Mouse (Mus musculus): ENCODE measurements around the gene Ntsr1. TPM values are rescaled to one million over a fixed set of nuclear protein-coding genes. Genes with fewer than 3 reads are reported as not detected.

Ntsr1 gene
- polyA plus RNA-seq (2015; fragmentation: Nextera tagmentation; extraction: Ambion mirVana) = 3.6 and 4.1 TPM in 2 replicates

DNA sequence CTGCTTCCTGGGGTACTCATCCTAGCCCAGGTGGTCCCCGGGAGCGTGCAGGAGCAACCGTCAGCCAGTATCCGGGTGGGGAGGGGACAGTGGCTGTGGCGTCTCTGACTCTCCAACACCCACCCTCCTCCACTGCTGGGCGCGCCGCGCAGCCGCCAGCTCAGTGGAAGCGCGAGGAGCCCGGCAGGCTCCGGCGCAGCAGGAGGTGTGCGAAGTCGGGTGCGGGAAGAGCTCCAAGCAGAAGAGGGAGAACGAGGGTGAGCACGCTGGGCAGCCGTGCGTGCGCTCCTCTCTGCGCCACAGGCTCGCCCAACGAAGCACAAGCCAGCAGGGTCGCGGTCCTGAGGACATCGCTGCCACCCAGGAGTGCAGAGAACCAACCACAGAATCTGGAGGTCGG, at the start of gene Ntsr1:
Gene Ntsr1, plus strand, starts transcription at position 236 of the 400 bp plus-strand sequence.
- Histone ChIP-seq H3K4me2 (ENCODE audit: low read length) (peak within 1 kb of the TSS; percentile 83), H3K9ac (ENCODE audit: low read depth, low read length) (peak within 1 kb of the TSS; percentile 66), H3K27ac (ENCODE audit: low read depth, low read length) (no peak within 1 kb of the TSS), H3K36me3 (ENCODE audit: control insufficient read depth, insufficient read depth, low read length) (no peaks in the 10 kb centered on the region), H3K27me3 (replicated peaks; ENCODE audit: control insufficient read depth, insufficient read depth, low read length) (peaks cover 17% of the 10 kb centered on the region), H3K4me3 (ENCODE audit: low read length) (peak within 1 kb of the TSS; percentile 47), H3K9me3 (ENCODE audit: control insufficient read depth, low read length) (no peaks in the 10 kb centered on the region), H3K4me1 (ENCODE audit: control insufficient read depth, insufficient read depth, low read depth, low read length) (peaks cover 21% of the 10 kb centered on the region)
- 0% methylated on average over 30 of the region's 30 CpGs for WGBS
- ATAC-seq = peak; percentile 58

DNA sequence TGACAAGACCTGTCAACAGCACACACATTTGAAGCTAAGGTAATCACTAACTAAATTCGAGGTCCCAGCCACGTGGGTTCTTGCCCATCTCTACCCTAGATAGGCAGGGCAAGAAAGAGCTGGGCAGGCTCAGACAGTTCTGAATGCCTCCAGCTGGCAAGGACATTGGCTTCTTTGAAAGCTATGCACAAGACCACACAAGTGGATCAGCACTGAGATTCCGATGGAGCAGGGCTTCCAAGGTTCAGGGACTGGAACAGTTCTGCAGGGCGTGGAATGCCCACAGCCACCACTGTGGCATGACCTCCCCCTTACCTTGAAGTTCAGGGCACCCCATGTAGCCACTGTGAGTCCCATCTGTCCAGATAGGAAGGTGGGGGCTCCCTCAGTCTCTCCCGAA, 49.2 kb upstream of the Ntsr1 start:
- WGBS = 76% methylated on average over 5 of the region's 5 CpGs
- Histone ChIP-seq H3K27ac (ENCODE audit: low read depth, low read length) (no peak overlapping the region), H3K4me2 (ENCODE audit: low read length) (no peak overlapping the region), H3K4me3 (ENCODE audit: low read length) (no peak overlapping the region), H3K27me3 (replicated peaks; ENCODE audit: control insufficient read depth, insufficient read depth, low read length) (peaks cover 6% of the 10 kb centered on the region; the same call in 1 of the 2 replicates), H3K9me3 (ENCODE audit: control insufficient read depth, low read length) (no peaks in the 10 kb centered on the region), H3K9ac (ENCODE audit: low read depth, low read length) (no peak overlapping the region), H3K36me3 (ENCODE audit: control insufficient read depth, insufficient read depth, low read length) (no peaks in the 10 kb centered on the region), H3K4me1 (ENCODE audit: control insufficient read depth, insufficient read depth, low read depth, low read length) (peaks cover 1% of the 10 kb centered on the region)
- ATAC-seq = no peak

DNA sequence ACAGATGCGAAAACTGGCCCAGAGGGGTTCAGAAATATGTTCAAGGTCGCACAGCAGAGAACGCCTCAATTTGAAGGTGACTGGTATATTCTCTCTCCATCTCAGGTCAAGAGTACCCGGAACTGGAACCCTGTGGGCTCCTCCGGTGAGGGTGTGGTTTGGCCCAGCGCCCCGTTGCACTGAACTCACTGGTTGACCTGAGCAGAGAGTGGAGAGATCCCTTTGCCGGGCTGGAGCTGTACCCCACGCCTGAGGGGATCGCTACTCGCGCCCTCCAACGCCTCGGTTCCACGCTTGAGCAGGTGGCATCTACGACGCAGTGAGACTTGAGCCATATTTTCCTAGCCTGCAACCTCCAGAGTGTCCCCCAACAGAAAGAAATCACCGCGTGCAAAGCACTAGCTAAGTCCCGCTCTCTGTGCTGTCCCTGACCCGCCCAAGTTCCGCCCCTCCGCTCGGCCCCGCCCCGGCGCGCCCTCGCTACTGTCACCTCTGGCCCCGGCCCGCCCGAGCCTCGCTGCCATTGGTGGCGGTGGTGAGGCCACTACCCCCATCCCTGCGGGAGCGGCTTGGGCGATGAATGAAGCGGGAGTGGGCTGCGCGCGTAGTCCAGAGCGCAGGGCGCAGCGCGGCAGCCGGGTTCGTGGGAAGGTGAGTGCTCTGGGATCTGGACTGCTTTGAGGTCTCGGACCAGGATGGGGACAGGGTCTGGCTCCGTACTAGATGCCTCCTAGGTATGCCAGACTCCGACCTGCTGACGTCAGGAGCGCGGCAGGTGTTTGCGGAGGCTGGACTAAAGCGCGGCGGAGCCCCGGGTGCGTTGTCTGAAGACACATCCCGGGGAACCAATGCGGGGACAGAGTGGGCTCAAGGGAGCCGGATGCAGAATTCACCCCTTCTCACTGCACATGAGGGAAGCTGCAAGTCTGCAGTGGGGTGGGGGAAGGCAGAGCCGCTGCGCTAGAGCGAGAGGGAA, 43.8 kb upstream of the Ntsr1 start, which contains the start of gene Slco4a1:
Gene Slco4a1, plus strand, starts transcription at position 523 of the 976 bp plus-strand sequence.
- peak; percentile 90 for ATAC-seq
- no peaks in the 10 kb centered on the region for H3K36me3 ChIP-seq (ENCODE audit: control insufficient read depth, insufficient read depth, low read length)
- peak within 1 kb of the TSS; percentile 40; the same call in 1 of the 2 replicates for H3K27ac ChIP-seq (ENCODE audit: low read depth, low read length)
- whole genome bisulfite sequencing = 1% methylated on average over 65 of the region's 65 CpGs
- H3K9ac ChIP-seq (ENCODE audit: low read depth, low read length) = peak within 1 kb of the TSS; percentile 65
- H3K4me2 ChIP-seq (ENCODE audit: low read length) = peak within 1 kb of the TSS; percentile 95
- peaks cover 19% of the 10 kb centered on the region; the same call in 1 of the 2 replicates for H3K27me3 ChIP-seq (replicated peaks; ENCODE audit: control insufficient read depth, insufficient read depth, low read length)
- H3K4me1 ChIP-seq (ENCODE audit: control insufficient read depth, insufficient read depth, low read depth, low read length) = peaks cover 12% of the 10 kb centered on the region
- H3K9me3 ChIP-seq (ENCODE audit: control insufficient read depth, low read length) = no peaks in the 10 kb centered on the region
- H3K4me3 ChIP-seq (ENCODE audit: low read length) = peak within 1 kb of the TSS; percentile 64

- no peaks in the 10 kb centered on the region for H3K9me3 ChIP-seq (ENCODE audit: control insufficient read depth, low read length)
- under 1% methylated on average over 23 of the region's 28 CpGs for WGBS
- peak overlapping the region; percentile 64 for H3K4me3 ChIP-seq (ENCODE audit: low read length)
- peaks cover 19% of the 10 kb centered on the region; the same call in 1 of the 2 replicates for H3K27me3 ChIP-seq (replicated peaks; ENCODE audit: control insufficient read depth, insufficient read depth, low read length)
- H3K4me2 ChIP-seq (ENCODE audit: low read length) = peak overlapping the region; percentile 95
- ATAC-seq = no peak; the same call in 1 of the 2 replicates
- peak overlapping the region; percentile 65 for H3K9ac ChIP-seq (ENCODE audit: low read depth, low read length)
- H3K27ac ChIP-seq (ENCODE audit: low read depth, low read length) = peak overlapping the region; percentile 40; the same call in 1 of the 2 replicates
- H3K36me3 ChIP-seq (ENCODE audit: control insufficient read depth, insufficient read depth, low read length) = no peaks in the 10 kb centered on the region
- H3K4me1 ChIP-seq (ENCODE audit: control insufficient read depth, insufficient read depth, low read depth, low read length) = peaks cover 12% of the 10 kb centered on the region
Observed at GRCm38 (mm10) chr2:180456705-180457104, 43.1 kb upstream of the Ntsr1 start.

GRCm38 (mm10) chr2:180457680-180458079, 42.1 kb upstream of the Ntsr1 start:
- H3K4me1 ChIP-seq (ENCODE audit: control insufficient read depth, insufficient read depth, low read depth, low read length) = peaks cover 12% of the 10 kb centered on the region
- H3K9ac ChIP-seq (ENCODE audit: low read depth, low read length) = no peak overlapping the region
- WGBS = 41% methylated on average over 2 of the region's 2 CpGs
- ATAC-seq = no peak
- H3K9me3 ChIP-seq (ENCODE audit: control insufficient read depth, low read length) = no peaks in the 10 kb centered on the region
- no peaks in the 10 kb centered on the region for H3K36me3 ChIP-seq (ENCODE audit: control insufficient read depth, insufficient read depth, low read length)
- H3K4me2 ChIP-seq (ENCODE audit: low read length) = no peak overlapping the region; the same call in 1 of the 2 replicates
- no peak overlapping the region for H3K4me3 ChIP-seq (ENCODE audit: low read length)
- peaks cover 19% of the 10 kb centered on the region; the same call in 1 of the 2 replicates for H3K27me3 ChIP-seq (replicated peaks; ENCODE audit: control insufficient read depth, insufficient read depth, low read length)
- H3K27ac ChIP-seq (ENCODE audit: low read depth, low read length) = no peak overlapping the region

DNA sequence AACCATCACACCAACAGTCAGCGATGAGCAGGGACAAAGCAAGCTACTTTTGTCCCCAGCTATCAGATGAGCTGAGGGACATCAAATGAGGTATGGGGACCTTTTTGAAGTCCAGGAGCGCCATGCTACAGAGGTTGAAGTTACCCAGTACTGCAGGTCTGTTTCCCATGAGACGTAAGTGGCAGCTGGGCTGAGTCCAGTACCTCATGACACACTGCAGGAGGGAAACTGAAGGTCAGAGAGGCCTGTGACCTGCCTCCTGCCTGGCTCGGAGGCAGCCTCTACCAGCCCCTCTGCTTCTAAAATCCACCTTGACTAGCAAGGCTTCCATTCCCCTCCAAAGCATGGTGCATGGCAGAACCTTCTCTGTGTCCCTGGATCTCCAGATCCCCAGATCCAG, 40.3 kb upstream of the Ntsr1 start:
- ATAC-seq = no peak
- Histone ChIP-seq H3K9ac (ENCODE audit: low read depth, low read length) (no peak overlapping the region), H3K4me1 (ENCODE audit: control insufficient read depth, insufficient read depth, low read depth, low read length) (peaks cover 12% of the 10 kb centered on the region), H3K36me3 (ENCODE audit: control insufficient read depth, insufficient read depth, low read length) (no peaks in the 10 kb centered on the region), H3K4me2 (ENCODE audit: low read length) (no peak overlapping the region), H3K9me3 (ENCODE audit: control insufficient read depth, low read length) (no peaks in the 10 kb centered on the region), H3K27me3 (replicated peaks; ENCODE audit: control insufficient read depth, insufficient read depth, low read length) (peaks cover 19% of the 10 kb centered on the region; the same call in 1 of the 2 replicates), H3K4me3 (ENCODE audit: low read length) (no peak overlapping the region), H3K27ac (ENCODE audit: low read depth, low read length) (no peak overlapping the region)
- WGBS = 86% methylated on average over 4 of the region's 4 CpGs

DNA sequence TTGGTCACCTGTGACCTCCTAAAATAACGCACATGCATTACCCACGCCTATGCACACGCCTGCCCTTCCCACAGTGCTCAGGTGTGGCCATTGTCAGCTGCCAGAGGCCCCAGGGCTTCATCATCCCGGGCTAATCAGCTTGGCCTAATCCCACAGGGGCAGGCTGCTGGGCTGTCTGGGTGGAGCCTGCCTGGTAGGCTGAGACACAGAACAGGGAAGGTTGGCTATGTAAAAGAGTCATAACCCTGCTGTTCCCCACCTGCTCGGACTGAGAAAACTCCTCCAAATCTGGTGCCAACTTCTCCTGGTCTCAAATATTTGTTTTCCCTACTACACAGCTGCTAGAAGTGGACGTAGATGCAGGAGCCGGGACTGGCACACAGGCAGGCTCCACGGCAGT, 39.0 kb upstream of the Ntsr1 start:
- Histone ChIP-seq H3K9me3 (ENCODE audit: control insufficient read depth, low read length) (no peaks in the 10 kb centered on the region), H3K4me2 (ENCODE audit: low read length) (no peak overlapping the region), H3K9ac (ENCODE audit: low read depth, low read length) (no peak overlapping the region), H3K27me3 (replicated peaks; ENCODE audit: control insufficient read depth, insufficient read depth, low read length) (peaks cover 11% of the 10 kb centered on the region; the same call in 1 of the 2 replicates), H3K36me3 (ENCODE audit: control insufficient read depth, insufficient read depth, low read length) (no peaks in the 10 kb centered on the region), H3K4me3 (ENCODE audit: low read length) (no peak overlapping the region), H3K4me1 (ENCODE audit: control insufficient read depth, insufficient read depth, low read depth, low read length) (peaks cover 7% of the 10 kb centered on the region), H3K27ac (ENCODE audit: low read depth, low read length) (no peak overlapping the region)
- WGBS = 58% methylated on average over 8 of the region's 8 CpGs
- ATAC-seq = no peak

DNA sequence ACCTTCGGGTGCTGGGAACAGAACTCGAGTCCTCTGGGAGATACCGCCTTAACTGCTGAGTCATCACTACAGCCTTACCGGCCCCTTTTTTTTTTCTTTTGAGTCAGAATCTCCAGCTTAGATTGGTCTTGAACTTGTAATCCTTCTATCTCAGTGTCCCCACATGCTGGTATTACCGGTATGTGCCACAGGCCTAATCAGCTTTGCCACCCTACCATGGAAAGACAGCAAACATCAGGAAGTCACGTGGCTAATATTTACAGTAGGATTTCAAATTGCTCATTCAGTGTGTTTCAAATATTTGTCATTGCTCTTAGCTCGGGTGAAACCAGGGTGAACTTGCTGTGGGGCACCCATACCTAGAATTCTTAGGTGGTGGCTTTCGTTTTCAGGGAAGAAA, 37.2 kb upstream of the Ntsr1 start:
- no peak for ATAC-seq
- WGBS = 84% methylated on average over 8 of the region's 8 CpGs
- Histone ChIP-seq H3K9me3 (ENCODE audit: control insufficient read depth, low read length) (no peaks in the 10 kb centered on the region), H3K27me3 (replicated peaks; ENCODE audit: control insufficient read depth, insufficient read depth, low read length) (peaks cover 5% of the 10 kb centered on the region; the same call in 1 of the 2 replicates), H3K9ac (ENCODE audit: low read depth, low read length) (no peak overlapping the region), H3K4me2 (ENCODE audit: low read length) (no peak overlapping the region), H3K36me3 (ENCODE audit: control insufficient read depth, insufficient read depth, low read length) (no peaks in the 10 kb centered on the region), H3K27ac (ENCODE audit: low read depth, low read length) (no peak overlapping the region), H3K4me3 (ENCODE audit: low read length) (no peak overlapping the region), H3K4me1 (ENCODE audit: control insufficient read depth, insufficient read depth, low read depth, low read length) (no peaks in the 10 kb centered on the region; the same call in 1 of the 2 replicates)

GRCm38 (mm10) chr2:180466505-180466904, 33.3 kb upstream of the Ntsr1 start:
- no peaks in the 10 kb centered on the region for H3K4me1 ChIP-seq (ENCODE audit: control insufficient read depth, insufficient read depth, low read depth, low read length)
- no peak for ATAC-seq
- 47% methylated on average over 7 of the region's 7 CpGs for WGBS

More at GRCm38 (mm10) chr2:180466505-180466904, 33.3 kb upstream of the Ntsr1 start:
- no peaks in the 10 kb centered on the region for H3K27me3 ChIP-seq (replicated peaks; ENCODE audit: control insufficient read depth, insufficient read depth, low read length)
- H3K4me3 ChIP-seq (ENCODE audit: low read length) = no peak overlapping the region
- no peak overlapping the region for H3K27ac ChIP-seq (ENCODE audit: low read depth, low read length)
- no peak overlapping the region for H3K9ac ChIP-seq (ENCODE audit: low read depth, low read length)
- H3K9me3 ChIP-seq (ENCODE audit: control insufficient read depth, low read length) = no peaks in the 10 kb centered on the region
- H3K36me3 ChIP-seq (ENCODE audit: control insufficient read depth, insufficient read depth, low read length) = no peaks in the 10 kb centered on the region
- no peak overlapping the region for H3K4me2 ChIP-seq (ENCODE audit: low read length)
